In genomic region chr4:56865003-56865511, GRCm38 (mm10) we compare ENCODE assay signal across 8 mouse cellular contexts. TPM values are rescaled to one million over a fixed set of nuclear protein-coding genes. Genes with fewer than 3 reads are reported as not detected.
DNase-seq lines count a peak whose midpoint lies in the region; ATAC-seq and TF ChIP-seq lines count a peak whose summit lies in the region.

Ctnnal1 (minus strand) TSS chr4:56865188.

- no peaks in the 10 kb centered on the region for H3K36me3 ChIP-seq in embryonic facial prominence, embryonic 12.5 days
- H3K36me3 ChIP-seq in limb, embryonic 10.5 days, result no peaks in the 10 kb centered on the region
- H3K36me3 ChIP-seq in midbrain, embryonic 12.5 days, result no peaks in the 10 kb centered on the region
- H3K36me3 ChIP-seq in small intestine, adult 2 months (ENCODE audit: control insufficient read depth, insufficient read depth, low read length), result no peaks in the 10 kb centered on the region

- H3K27me3 ChIP-seq in embryonic facial prominence, embryonic 12.5 days, result no peaks in the 10 kb centered on the region
- H3K27me3 ChIP-seq in limb, embryonic 10.5 days (ENCODE audit: low read depth, poor library complexity, severe bottlenecking), result no peaks in the 10 kb centered on the region
- no peaks in the 10 kb centered on the region for H3K27me3 ChIP-seq in midbrain, embryonic 12.5 days
- no peaks in the 10 kb centered on the region for H3K27me3 ChIP-seq in small intestine, adult 2 months (ENCODE audit: control insufficient read depth, insufficient read depth, low read length)

- DNase-seq in 3T3-L1 (ENCODE audit: low read depth, low spot score), result peak; percentile 83
- DNase-seq in adrenal gland, postnatal 36 days, result peak; percentile 96
- peak; percentile 88 to 91 for DNase-seq in heart, adult 18-20 months
- peak; percentile 96 for DNase-seq in kidney, adult 18-20 months
- peak; percentile 91 for DNase-seq in limb, embryonic 10.5 days (ENCODE audit: low spot score)

- H3K9me3 ChIP-seq in embryonic facial prominence, embryonic 12.5 days, result no peaks in the 10 kb centered on the region
- H3K9me3 ChIP-seq in limb, embryonic 10.5 days (replicated peaks), result no peaks in the 10 kb centered on the region
- no peaks in the 10 kb centered on the region for H3K9me3 ChIP-seq in midbrain, embryonic 12.5 days

- peaks cover 9% of the 10 kb centered on the region for H3K4me1 ChIP-seq in embryonic facial prominence, embryonic 12.5 days
- peaks cover 24% of the 10 kb centered on the region for H3K4me1 ChIP-seq in limb, embryonic 10.5 days
- H3K4me1 ChIP-seq in midbrain, embryonic 12.5 days, result peaks cover 13% of the 10 kb centered on the region
- H3K4me1 ChIP-seq in small intestine, adult 2 months (ENCODE audit: control insufficient read depth, insufficient read depth, insufficient read length, low read length), result peaks cover 13% of the 10 kb centered on the region; the same call in 1 of the 2 replicates

- TF ChIP-seq CTCF in small intestine, adult 2 months (IDR thresholded peaks at IDR 0.05; ENCODE audit: extremely low read depth, insufficient read length, insufficient replicate concordance, low read depth, low read length), result no peak

- H3K4me3 ChIP-seq in embryonic facial prominence, embryonic 12.5 days, result peak within 1 kb of the TSS; percentile 85
- H3K4me3 ChIP-seq in limb, embryonic 10.5 days, result peak within 1 kb of the TSS; percentile 88
- peak within 1 kb of the TSS; percentile 89 for H3K4me3 ChIP-seq in midbrain, embryonic 12.5 days
- H3K4me3 ChIP-seq in small intestine, adult 2 months (ENCODE audit: low read depth, low read length), result peak within 1 kb of the TSS; percentile 85

- peak; percentile 95 for ATAC-seq in embryonic facial prominence, embryonic 12.5 days (ENCODE audit: insufficient number of reproducible peaks, insufficient read depth, low FRiP score, low TSS enrichment)
- peak; percentile 96 for ATAC-seq in midbrain, embryonic 12.5 days (ENCODE audit: low FRiP score, low read depth)

- H3K9ac ChIP-seq in embryonic facial prominence, embryonic 12.5 days, result peak within 1 kb of the TSS; percentile 80
- H3K9ac ChIP-seq in midbrain, embryonic 12.5 days (replicated peaks), result peak within 1 kb of the TSS; percentile 82

- peak within 1 kb of the TSS; percentile 90 for H3K4me2 ChIP-seq in embryonic facial prominence, embryonic 12.5 days (replicated peaks)
- peak within 1 kb of the TSS; percentile 81 for H3K4me2 ChIP-seq in midbrain, embryonic 12.5 days (replicated peaks)

- under 1% methylated on average over 40 of the region's 45 CpGs for WGBS in embryonic facial prominence, embryonic 12.5 days
- WGBS in limb, embryonic 10.5 days, result under 1% methylated on average over 45 of the region's 45 CpGs
- WGBS in midbrain, embryonic 12.5 days, result under 1% methylated on average over 45 of the region's 45 CpGs
- under 1% methylated on average over 45 of the region's 45 CpGs for WGBS in small intestine, adult 2 months

- peak within 1 kb of the TSS; percentile 78 for H3K27ac ChIP-seq in embryonic facial prominence, embryonic 12.5 days
- peak within 1 kb of the TSS; percentile 92 for H3K27ac ChIP-seq in limb, embryonic 10.5 days
- H3K27ac ChIP-seq in midbrain, embryonic 12.5 days (replicated peaks), result peak within 1 kb of the TSS; percentile 77
- peak within 1 kb of the TSS; percentile 8; the same call in 1 of the 2 replicates for H3K27ac ChIP-seq in small intestine, adult 2 months (ENCODE audit: insufficient read depth, low read depth, low read length)

- TF ChIP-seq POLR2A in small intestine, adult 2 months (IDR thresholded peaks at IDR 0.05; ENCODE audit: low read depth, low read length), result peak; percentile 46; the same call in 1 of the 2 replicates

RNA-seq across cellular contexts. Expression of gene Ctnnal1, which starts in this region (rescaled TPM):
- 10 to 100 TPM; 24.3 to 33.9 TPM for total RNA-seq in adrenal gland, postnatal 36 days (2021)
- 29.4 and 30.9 TPM in 2 replicates for polyA plus RNA-seq in embryonic facial prominence, embryonic 12.5 days (2016; fragmentation: Nextera tagmentation; extraction: Ambion mirVana)
- total RNA-seq in heart, adult 18-20 months (2021), result 10 to 100 TPM; 24.8 to 37.8 TPM
- 29.6 and 33.2 TPM in 2 replicates for polyA plus RNA-seq in limb, embryonic 10.5 days (2016; fragmentation: Nextera tagmentation; extraction: Ambion mirVana)
- polyA plus RNA-seq in midbrain, embryonic 12.5 days (2016; fragmentation: Nextera tagmentation; extraction: Ambion mirVana), result 25.6 and 29.6 TPM in 2 replicates
- 1.0 and 1.3 TPM in 2 replicates for polyA plus RNA-seq in small intestine, adult 2 months (2012; rRNA removed)

Comparison
In these comparisons a context has a peak if more than half of its experiments do, and no peak if none do; other contexts are left out.
1. Peak in every context shown above with its lines: DNase-seq, ATAC-seq, H3K4me3 ChIP-seq and H3K27ac ChIP-seq.
2. RNA of gene Ctnnal1 (polyA plus RNA-seq): 29.6 to 33.2 TPM in limb, embryonic 10.5 days, 29.4 to 30.9 TPM in embryonic facial prominence, embryonic 12.5 days and 25.6 to 29.6 TPM in midbrain, embryonic 12.5 days; 1.0 to 1.3 TPM in small intestine, adult 2 months; every median in the first group is over 10 times any median in the second.
3. H3K27ac ChIP-seq: peak in every context shown above with its lines; median percentile 92 in limb, embryonic 10.5 days; 78 in embryonic facial prominence, embryonic 12.5 days; 77 in midbrain, embryonic 12.5 days; 8 in small intestine, adult 2 months.